Mouse (Mus musculus) stomach, embryonic 15.5 days (tissue): ENCODE data around the gene Nxt1. TPM values are rescaled to one million over a fixed set of nuclear protein-coding genes. Genes with fewer than 3 reads are reported as not detected.

Source experiments
- ATAC-seq: fragments of 200-750 bp; cut with Nextera tagmentation; 2 replicates; pipeline ENCODE4 v1.8.0; 2017; ENCODE audit warnings: low read depth, moderate number of reproducible peaks, moderate TSS enrichment; ENCODE audit not compliant: insufficient read depth, low FRiP score
- H3K27ac ChIP-seq: fragments of 300-500 bp; sonication (generic); 2 replicates; pipeline ENCODE4 v1.5.1; 2015; ENCODE audit warnings: mild to moderate bottlenecking, inconsistent platforms
- H3K27me3 ChIP-seq: fragments of 300-500 bp; sonication (generic); replicated peaks from 2 replicates; pipeline ENCODE4 v1.6.1; 2015; ENCODE audit warnings: inconsistent platforms
- H3K36me3 ChIP-seq: fragments of 300-500 bp; sonication (generic); 2 replicates; pipeline ENCODE4 v1.6.1; 2015; ENCODE audit warnings: inconsistent platforms
- H3K4me1 ChIP-seq: fragments of 300-500 bp; sonication (generic); 2 replicates; pipeline ENCODE4 v1.6.1; 2015; ENCODE audit warnings: inconsistent platforms
- H3K4me2 ChIP-seq: fragments of 300-500 bp; sonication (generic); 2 replicates; pipeline ENCODE4 v1.6.1; 2015; ENCODE audit warnings: mild to moderate bottlenecking, inconsistent platforms
- H3K4me3 ChIP-seq: fragments of 300-500 bp; sonication (generic); replicated peaks from 2 replicates; pipeline ENCODE4 v1.5.1; 2015; ENCODE audit warnings: inconsistent platforms
- H3K9ac ChIP-seq: fragments of 300-500 bp; sonication (generic); 2 replicates; pipeline ENCODE4 v1.6.1; 2015; ENCODE audit warnings: inconsistent platforms
- H3K9me3 ChIP-seq: fragments of 300-500 bp; sonication (generic); 2 replicates; pipeline ENCODE4 v1.6.1; 2016; ENCODE audit warnings: inconsistent platforms
- WGBS: fragments of 180-500 bp; shearing (Covaris S2); methylation state at CpG from one replicate; pipeline ENCODE4 v1.1.7; 2015; 5-methylcytosine and 5-hydroxymethylcytosine counted together
- polyA plus RNA-seq: library from polyadenylated mRNA; unstranded; fragments of >200 nt; fragmentation: Nextera tagmentation; extraction: Ambion mirVana; gene quantifications from 2 replicates; pipeline ENCODE4 v1.2.1, GENCODE M21; 2015

The Nxt1 gene
- polyA plus RNA-seq = 78.8 and 88.8 TPM in 2 replicates

- no peaks in the 10 kb centered on the region for H3K9me3 ChIP-seq
- peaks cover 16% of the 10 kb centered on the region for H3K36me3 ChIP-seq
These were observed at the start of gene Nxt1 for GRCm38 (mm10) chr2:148672199-148673096. Nxt1 (plus strand) TSS chr2:148672601.

GRCm38 (mm10) chr2:148623067-148623466 lies 49.3 kb upstream of the Nxt1 start:
- Histone ChIP-seq H3K4me3 (no peak overlapping the region), H3K27ac (no peak overlapping the region), H3K9me3 (no peaks in the 10 kb centered on the region), H3K36me3 (no peaks in the 10 kb centered on the region), H3K4me1 (no peaks in the 10 kb centered on the region), H3K4me2 (no peak overlapping the region), H3K27me3 (no peaks in the 10 kb centered on the region), H3K9ac (no peak overlapping the region)
- 82% methylated on average over 2 of the region's 2 CpGs for WGBS
- ATAC-seq = no peak

More at GRCm38 (mm10) chr2:148672199-148673096, at the start of gene Nxt1:
- Histone ChIP-seq H3K27ac (peak within 1 kb of the TSS; percentile 86), H3K27me3 (no peaks in the 10 kb centered on the region), H3K4me1 (peaks cover 11% of the 10 kb centered on the region), H3K4me3 (peak within 1 kb of the TSS; percentile 87), H3K9ac (peak within 1 kb of the TSS; percentile 68), H3K4me2 (peak within 1 kb of the TSS; percentile 73)
- ATAC-seq = peak; percentile 100
- 1% methylated on average over 58 of the region's 58 CpGs for WGBS

DNA sequence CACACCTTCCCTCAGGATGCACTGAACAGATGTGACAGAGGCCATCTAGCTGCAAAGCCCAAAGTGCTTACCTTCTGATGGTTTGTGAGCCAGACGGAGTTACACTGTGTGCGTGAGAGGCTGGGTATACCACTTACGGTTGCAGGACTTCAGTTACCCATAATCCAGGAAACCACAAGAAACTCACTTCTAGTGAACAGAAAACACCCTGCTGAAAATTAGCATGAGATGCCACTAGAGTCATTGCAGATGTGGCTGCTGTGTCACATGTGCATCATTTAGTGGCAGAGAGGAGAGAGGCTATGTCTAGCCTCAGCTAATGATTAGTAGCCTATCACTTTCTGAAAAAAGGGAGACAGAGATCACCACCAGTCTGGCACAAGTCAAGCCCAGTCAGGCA lies 47.9 kb upstream of the Nxt1 start:
- WGBS = 90% methylated on average over 3 of the region's 3 CpGs
- H3K4me1 ChIP-seq = no peaks in the 10 kb centered on the region
- ATAC-seq = no peak
- no peak overlapping the region for H3K4me3 ChIP-seq
- no peak overlapping the region for H3K9ac ChIP-seq
- no peaks in the 10 kb centered on the region for H3K36me3 ChIP-seq
- H3K27ac ChIP-seq = no peak overlapping the region
- no peaks in the 10 kb centered on the region for H3K9me3 ChIP-seq
- no peaks in the 10 kb centered on the region for H3K27me3 ChIP-seq
- no peak overlapping the region for H3K4me2 ChIP-seq

GRCm38 (mm10) chr2:148627011-148627471 lies 45.4 kb upstream of the Nxt1 start:
- H3K4me3 ChIP-seq = no peak overlapping the region
- H3K36me3 ChIP-seq = no peaks in the 10 kb centered on the region
- H3K27ac ChIP-seq = no peak overlapping the region
- no peak overlapping the region for H3K9ac ChIP-seq
- WGBS = 66% methylated on average over 3 of the region's 3 CpGs
- H3K4me1 ChIP-seq = no peaks in the 10 kb centered on the region
- H3K9me3 ChIP-seq = no peaks in the 10 kb centered on the region
- ATAC-seq = no peak
- no peaks in the 10 kb centered on the region for H3K27me3 ChIP-seq
- H3K4me2 ChIP-seq = no peak overlapping the region

- Histone ChIP-seq H3K4me2 (no peak overlapping the region), H3K27ac (no peak overlapping the region), H3K9ac (no peak overlapping the region), H3K9me3 (no peaks in the 10 kb centered on the region), H3K4me3 (no peak overlapping the region), H3K36me3 (no peaks in the 10 kb centered on the region), H3K27me3 (no peaks in the 10 kb centered on the region), H3K4me1 (no peaks in the 10 kb centered on the region)
- no peak for ATAC-seq
- 69% methylated on average over 2 of the region's 2 CpGs for WGBS
These were observed 41.4 kb upstream of the Nxt1 start for GRCm38 (mm10) chr2:148631011-148631410.

DNA sequence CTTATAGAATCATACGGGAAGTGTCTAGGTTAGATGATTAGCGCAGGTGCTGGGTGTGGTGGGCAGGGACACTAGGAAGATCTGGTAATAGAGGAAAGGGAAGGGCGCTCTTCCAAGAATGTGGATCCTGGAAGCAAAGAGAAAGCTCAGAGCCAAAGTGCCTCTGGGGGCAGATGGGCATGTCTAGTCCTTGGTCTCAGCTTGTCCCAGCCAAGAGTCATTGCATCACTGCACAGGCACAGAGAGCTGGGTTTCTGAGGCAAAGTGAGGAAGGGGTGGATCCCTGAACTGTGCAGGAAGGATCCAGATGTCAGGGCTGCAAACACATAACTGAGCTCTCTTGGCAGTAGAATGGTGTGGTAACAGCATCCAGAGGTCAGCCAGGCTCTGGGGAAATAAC lies 40.8 kb upstream of the Nxt1 start:
- H3K4me1 ChIP-seq = no peaks in the 10 kb centered on the region
- 83% methylated on average over 3 of the region's 3 CpGs for WGBS
- no peak overlapping the region for H3K27ac ChIP-seq
- ATAC-seq = no peak
- H3K9ac ChIP-seq = no peak overlapping the region
- H3K9me3 ChIP-seq = no peaks in the 10 kb centered on the region
- no peak overlapping the region for H3K4me3 ChIP-seq
- H3K27me3 ChIP-seq = no peaks in the 10 kb centered on the region
- no peaks in the 10 kb centered on the region for H3K36me3 ChIP-seq
- H3K4me2 ChIP-seq = no peak overlapping the region

- WGBS = 82% methylated on average over 4 of the region's 4 CpGs
- Histone ChIP-seq H3K4me3 (no peak overlapping the region), H3K36me3 (no peaks in the 10 kb centered on the region), H3K4me1 (no peaks in the 10 kb centered on the region), H3K9ac (no peak overlapping the region), H3K9me3 (no peaks in the 10 kb centered on the region), H3K4me2 (no peak overlapping the region), H3K27ac (no peak overlapping the region), H3K27me3 (no peaks in the 10 kb centered on the region)
- ATAC-seq = no peak
These were observed 37.9 kb upstream of the Nxt1 start for GRCm38 (mm10) chr2:148634466-148634865.

DNA sequence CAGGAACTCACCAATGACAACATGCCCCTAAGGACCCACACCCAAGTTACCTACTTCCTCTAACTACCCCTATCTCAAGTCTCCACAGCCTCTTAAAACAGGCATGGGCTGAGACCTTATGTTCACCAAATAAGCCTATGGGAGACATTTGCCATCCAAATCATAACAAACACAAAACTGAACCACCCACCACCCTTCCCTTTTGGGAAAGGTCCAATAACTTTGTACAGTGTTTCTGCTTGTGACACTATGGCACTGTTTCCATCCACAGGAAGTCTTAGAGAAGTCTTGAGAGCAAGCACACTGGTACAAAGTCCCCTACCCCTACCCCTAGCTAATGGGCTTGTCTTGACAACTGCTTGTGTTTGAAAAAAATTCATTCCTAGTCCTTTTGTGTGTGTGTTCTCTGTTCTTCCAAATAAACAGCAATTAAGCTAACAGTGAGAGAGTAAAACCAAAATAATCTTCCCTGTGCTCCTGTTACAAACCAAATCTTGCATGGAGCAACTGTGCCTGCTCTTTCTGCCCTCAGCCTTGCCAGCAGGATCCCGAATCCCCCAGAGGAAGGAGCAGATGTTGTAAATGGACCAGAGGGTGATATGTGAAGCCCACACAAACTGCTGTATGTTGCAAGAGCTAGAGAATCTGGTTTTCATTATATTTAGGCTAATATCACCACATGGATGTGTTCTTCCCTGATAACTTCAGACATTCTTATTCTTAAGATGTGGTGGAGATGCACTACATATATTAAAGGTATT lies 29.6 kb upstream of the Nxt1 start:
- 59% methylated on average over 1 of the region's 1 CpGs for WGBS
- no peaks in the 10 kb centered on the region for H3K36me3 ChIP-seq
- no peak overlapping the region for H3K4me3 ChIP-seq
- no peak overlapping the region for H3K9ac ChIP-seq
- H3K27me3 ChIP-seq = no peaks in the 10 kb centered on the region
- no peak overlapping the region for H3K4me2 ChIP-seq
- no peak for ATAC-seq
- H3K9me3 ChIP-seq = no peaks in the 10 kb centered on the region
- H3K4me1 ChIP-seq = no peaks in the 10 kb centered on the region
- H3K27ac ChIP-seq = no peak overlapping the region

DNA sequence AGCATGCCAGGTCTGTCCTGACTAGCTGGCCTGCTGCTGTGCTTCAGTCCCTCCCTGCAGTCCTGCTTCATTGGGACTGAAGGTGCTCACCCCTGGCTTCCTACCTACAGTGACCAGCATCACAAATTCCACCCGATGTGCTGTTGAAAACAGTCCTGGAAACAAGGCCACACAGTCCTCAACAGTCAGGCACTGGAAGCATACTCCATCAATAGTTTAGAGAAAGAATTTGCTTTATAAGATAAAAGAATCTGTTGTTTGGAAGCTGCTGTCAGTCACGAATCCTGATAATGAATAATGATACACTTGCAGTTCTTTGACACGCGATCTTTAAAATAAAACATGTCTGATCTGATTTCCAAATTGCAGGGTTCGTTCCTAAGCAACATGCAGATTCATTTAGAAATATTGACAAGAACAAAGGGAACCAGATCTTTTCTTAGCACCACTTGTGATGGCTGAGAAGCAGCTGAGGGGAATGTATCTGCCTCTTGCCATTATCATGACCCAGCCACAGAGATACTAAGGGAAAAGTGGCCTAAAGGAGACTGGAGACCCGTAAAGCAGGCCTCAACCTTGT lies 27.9 kb upstream of the Nxt1 start:
- Histone ChIP-seq H3K4me3 (no peak overlapping the region), H3K36me3 (no peaks in the 10 kb centered on the region), H3K27ac (no peak overlapping the region), H3K9ac (no peak overlapping the region), H3K4me2 (no peak overlapping the region), H3K27me3 (no peaks in the 10 kb centered on the region), H3K9me3 (no peaks in the 10 kb centered on the region), H3K4me1 (no peaks in the 10 kb centered on the region)
- no peak for ATAC-seq
- 72% methylated on average over 6 of the region's 6 CpGs for WGBS

DNA sequence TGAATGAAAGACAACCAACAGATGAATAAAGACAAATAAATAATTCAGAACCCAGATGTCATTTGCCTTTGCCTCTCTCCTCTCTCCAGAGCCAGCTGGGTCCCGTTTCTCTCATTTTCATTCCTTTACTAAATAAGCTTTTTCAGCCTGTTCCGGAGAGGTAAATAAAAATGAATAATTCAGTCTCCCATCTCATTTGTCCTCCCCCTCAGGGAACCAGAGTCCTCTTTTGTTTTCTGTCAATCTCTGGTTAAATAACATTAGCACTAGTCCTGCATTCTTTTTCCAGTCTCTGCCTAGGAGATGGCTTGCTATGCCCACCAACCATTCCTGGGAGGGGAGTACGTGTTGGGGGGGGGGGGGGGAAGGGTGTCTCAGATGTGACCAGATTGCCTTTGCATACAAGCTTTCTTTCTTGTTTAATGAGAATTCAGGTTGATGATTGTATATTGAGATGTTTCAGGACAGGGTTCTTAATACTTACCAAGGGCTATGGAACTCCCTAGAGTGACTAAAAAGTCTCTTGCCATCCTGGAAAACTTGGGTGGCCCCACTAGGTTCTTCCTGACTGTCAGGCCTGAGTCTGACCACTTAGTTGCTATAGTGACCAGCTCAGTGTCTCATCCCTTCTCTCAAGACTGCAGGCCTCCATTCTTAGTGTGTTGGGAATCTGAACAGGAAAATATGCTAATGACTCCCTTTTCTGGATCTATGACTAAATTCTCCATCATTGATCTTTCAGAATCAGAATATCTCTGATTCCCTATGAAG lies 21.6 kb upstream of the Nxt1 start:
- H3K9me3 ChIP-seq = no peaks in the 10 kb centered on the region
- H3K27ac ChIP-seq = no peak overlapping the region
- no peak overlapping the region for H3K9ac ChIP-seq
- no peaks in the 10 kb centered on the region for H3K36me3 ChIP-seq
- WGBS = 22% methylated on average over 3 of the region's 3 CpGs
- no peaks in the 10 kb centered on the region for H3K4me1 ChIP-seq
- no peak overlapping the region for H3K4me3 ChIP-seq
- H3K4me2 ChIP-seq = no peak overlapping the region
- no peaks in the 10 kb centered on the region for H3K27me3 ChIP-seq
- no peak for ATAC-seq

DNA sequence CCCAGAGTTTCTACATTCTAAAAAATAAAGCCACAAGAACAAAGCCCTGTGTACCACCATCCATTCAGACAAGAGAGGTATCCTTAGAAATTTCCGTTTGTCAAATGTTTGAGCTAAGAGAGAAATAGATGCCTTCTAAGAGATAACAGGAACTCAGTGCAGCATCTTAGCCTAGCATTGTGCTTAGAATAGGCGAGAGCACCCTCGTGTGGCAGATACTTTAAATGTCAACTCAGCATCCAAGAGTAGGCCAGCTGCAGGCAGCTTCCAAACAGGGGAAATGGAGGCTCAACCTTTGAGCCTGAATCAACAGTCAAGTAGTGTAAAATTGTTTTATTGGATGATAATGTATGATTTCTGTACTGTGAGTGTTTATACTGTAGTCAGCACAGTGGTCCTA lies 17.4 kb upstream of the Nxt1 start:
- Histone ChIP-seq H3K4me2 (no peak overlapping the region), H3K27ac (no peak overlapping the region)

More for the DNA sequence above, 17.4 kb upstream of the Nxt1 start:
- no peaks in the 10 kb centered on the region for H3K9me3 ChIP-seq
- no peaks in the 10 kb centered on the region for H3K27me3 ChIP-seq
- no peaks in the 10 kb centered on the region for H3K4me1 ChIP-seq
- H3K36me3 ChIP-seq = no peaks in the 10 kb centered on the region
- under 1% methylated on average over 3 of the region's 3 CpGs for WGBS
- no peak overlapping the region for H3K4me3 ChIP-seq
- ATAC-seq = no peak
- H3K9ac ChIP-seq = no peak overlapping the region
